Mouse (Mus musculus) forebrain, embryonic 10.5 days (tissue): ENCODE results near the gene Nr3c2. TPM values are rescaled to one million over a fixed set of nuclear protein-coding genes. Genes with fewer than 3 reads are reported as not detected.

ENCODE experiments used
- DNase-seq: peaks from one replicate; pipeline ENCODE4 v3.0.0-alpha.2; 2017; ENCODE audit warnings: low spot score; ENCODE audit errors: extremely low spot score
- H3K27ac ChIP-seq: fragments of 300-500 bp; sonication (generic); 2 replicates; pipeline ENCODE4 v1.5.1; 2016; ENCODE audit warnings: mild to moderate bottlenecking
- H3K27me3 ChIP-seq: fragments of 300-500 bp; sonication (generic); 2 replicates; pipeline ENCODE4 v1.6.1; 2016; ENCODE audit warnings: mild to moderate bottlenecking; ENCODE audit not compliant: poor library complexity, severe bottlenecking
- H3K36me3 ChIP-seq: fragments of 300-500 bp; sonication (generic); replicated peaks from 2 replicates; pipeline ENCODE4 v1.6.1; 2016; ENCODE audit warnings: mild to moderate bottlenecking, moderate library complexity
- H3K4me1 ChIP-seq: fragments of 300-500 bp; sonication (generic); 2 replicates; pipeline ENCODE4 v1.6.1; 2016
- H3K4me3 ChIP-seq: fragments of 300-500 bp; sonication (generic); 2 replicates; pipeline ENCODE4 v1.5.1; 2016; ENCODE audit warnings: mild to moderate bottlenecking, moderate library complexity
- H3K9me3 ChIP-seq: fragments of 300-500 bp; sonication (generic); 2 replicates; pipeline ENCODE4 v1.6.1; 2016; ENCODE audit warnings: mild to moderate bottlenecking, moderate library complexity
- WGBS: fragments of 180-500 bp; shearing (Covaris S2); methylation state at CpG from one replicate; pipeline ENCODE4 v1.1.7; 2016; 5-methylcytosine and 5-hydroxymethylcytosine counted together
- polyA plus RNA-seq: library from polyadenylated mRNA; unstranded; fragments of >200 nt; fragmentation: Nextera tagmentation; extraction: Ambion mirVana; gene quantifications from 2 replicates; pipeline ENCODE4 v1.2.1, GENCODE M21; 2016

The Nr3c2 gene
- polyA plus RNA-seq, 1 experiment from 2014 or later = 0.45 TPM

DNA sequence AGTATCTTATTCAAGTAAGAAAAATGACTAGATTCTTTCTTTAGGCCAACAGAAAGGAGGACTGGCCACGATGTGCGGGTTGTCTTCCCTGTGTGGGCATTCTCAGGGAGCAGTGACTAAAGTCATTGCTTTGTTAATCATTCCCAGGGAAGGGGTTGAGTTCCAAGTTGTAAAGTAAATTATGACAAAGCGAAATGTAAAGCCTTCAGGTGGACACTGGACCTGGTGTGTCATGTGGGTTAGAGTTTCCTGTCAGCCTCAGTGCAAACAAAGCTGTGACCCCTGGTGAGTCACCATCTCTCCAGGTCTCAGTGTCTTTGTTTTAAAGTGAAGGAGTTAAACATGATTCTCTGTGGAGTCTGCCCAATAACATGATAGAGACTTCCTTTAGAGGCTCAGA is 13.4 kb downstream of the Nr3c2 start:
- DNase-seq = no peak
- Histone ChIP-seq H3K4me3 (no peak overlapping the region), H3K27me3 (no peaks in the 10 kb centered on the region), H3K36me3 (no peaks in the 10 kb centered on the region), H3K9me3 (no peaks in the 10 kb centered on the region), H3K27ac (no peak overlapping the region), H3K4me1 (no peaks in the 10 kb centered on the region)
- 88% methylated on average over 3 of the region's 3 CpGs for WGBS

DNA sequence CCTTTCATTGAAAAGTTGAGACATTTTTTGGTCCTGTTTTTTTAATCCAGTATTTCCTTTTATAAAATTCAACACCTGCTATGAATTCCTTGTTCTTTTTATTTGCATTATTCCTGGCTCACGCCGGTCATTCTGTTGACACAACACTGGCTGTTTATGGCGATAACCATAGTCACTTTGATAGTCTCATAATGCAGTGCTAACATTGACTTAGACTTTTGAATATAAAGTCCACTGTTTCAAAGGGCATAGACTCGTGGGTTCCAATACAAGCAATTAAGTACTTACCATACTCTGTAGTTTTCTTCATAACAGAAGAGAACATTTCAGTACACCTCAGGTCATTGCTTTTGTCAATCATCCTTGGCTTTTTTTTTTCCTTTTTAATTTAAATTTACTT is 14.0 kb downstream of the Nr3c2 start:
- no peak for DNase-seq
- Histone ChIP-seq H3K4me1 (no peaks in the 10 kb centered on the region), H3K27ac (no peak overlapping the region), H3K27me3 (no peaks in the 10 kb centered on the region), H3K9me3 (no peaks in the 10 kb centered on the region), H3K36me3 (no peaks in the 10 kb centered on the region), H3K4me3 (no peak overlapping the region)
- 91% methylated on average over 4 of the region's 4 CpGs for WGBS

DNA sequence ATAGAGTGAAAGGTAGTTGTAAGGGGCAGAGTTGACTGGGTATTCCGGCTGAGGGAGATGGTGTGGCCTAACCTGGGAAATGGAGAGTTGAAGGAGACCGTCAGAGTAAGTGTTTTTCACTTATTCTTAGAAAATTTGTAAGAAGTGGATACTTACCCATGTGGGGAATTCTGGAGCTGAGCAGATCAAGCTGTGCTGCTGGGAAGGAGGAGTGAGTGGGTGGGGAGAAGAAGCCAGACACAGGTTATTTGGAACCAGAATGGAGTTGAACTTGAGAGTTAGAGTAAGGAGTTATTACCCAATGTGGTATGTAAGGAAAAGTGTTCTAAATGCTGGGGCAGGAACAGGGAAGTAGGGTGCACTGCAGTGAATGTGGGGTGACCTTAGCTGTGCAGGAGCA is 16.0 kb downstream of the Nr3c2 start:
- H3K27ac ChIP-seq = no peak overlapping the region
- no peak overlapping the region for H3K4me3 ChIP-seq
- H3K36me3 ChIP-seq = no peaks in the 10 kb centered on the region
- no peaks in the 10 kb centered on the region for H3K4me1 ChIP-seq
- H3K9me3 ChIP-seq = no peaks in the 10 kb centered on the region
- DNase-seq = no peak
- 93% methylated on average over 2 of the region's 2 CpGs for WGBS
- H3K27me3 ChIP-seq = no peaks in the 10 kb centered on the region

DNA sequence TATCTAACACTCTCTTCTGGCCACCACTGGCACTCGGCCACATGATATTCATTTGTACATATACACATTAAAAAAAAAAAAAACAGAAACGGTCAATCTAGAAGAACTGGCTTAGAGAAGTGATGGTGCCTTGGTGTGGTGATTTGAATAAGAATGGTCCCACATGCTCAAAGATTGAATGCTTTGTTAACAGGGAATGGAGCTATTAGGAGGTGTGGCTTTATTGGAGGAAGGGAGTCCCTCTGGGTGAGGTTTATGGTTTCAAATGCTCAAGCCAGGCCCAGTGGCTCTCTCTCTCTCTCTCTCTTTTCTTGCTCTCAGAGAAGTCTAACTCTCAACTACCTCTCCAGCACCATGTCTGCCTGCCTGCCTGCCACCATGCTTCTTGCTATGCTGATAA is 20.3 kb downstream of the Nr3c2 start:
- Histone ChIP-seq H3K27ac (no peak overlapping the region), H3K36me3 (no peaks in the 10 kb centered on the region), H3K4me1 (no peaks in the 10 kb centered on the region), H3K27me3 (no peaks in the 10 kb centered on the region), H3K4me3 (no peak overlapping the region), H3K9me3 (no peaks in the 10 kb centered on the region)
- WGBS = 93% methylated on average over 2 of the region's 2 CpGs
- DNase-seq = no peak

DNA sequence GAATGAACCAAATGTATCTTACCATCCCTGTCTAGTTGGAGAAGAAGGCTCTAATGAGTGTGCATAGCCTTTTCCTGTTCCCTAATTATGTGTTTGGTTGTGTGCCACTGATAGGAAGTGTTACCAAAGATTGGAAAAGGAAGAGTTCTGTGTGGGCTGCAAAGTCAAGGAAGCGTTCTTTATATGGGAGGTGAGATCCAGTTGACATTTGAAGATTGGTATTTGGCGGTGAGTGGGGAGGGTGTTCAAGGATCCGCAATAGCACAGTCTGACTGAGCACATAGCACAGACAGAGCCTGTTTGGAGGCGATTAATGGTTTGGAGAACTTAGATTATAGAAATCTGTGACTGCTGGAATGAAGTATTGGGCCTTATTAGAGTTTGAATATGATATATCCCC is 24.9 kb downstream of the Nr3c2 start:
- no peak overlapping the region for H3K27ac ChIP-seq
- no peaks in the 10 kb centered on the region for H3K9me3 ChIP-seq
- H3K4me1 ChIP-seq = no peaks in the 10 kb centered on the region
- 88% methylated on average over 4 of the region's 4 CpGs for WGBS
- H3K36me3 ChIP-seq = no peaks in the 10 kb centered on the region
- DNase-seq = no peak
- H3K4me3 ChIP-seq = no peak overlapping the region
- H3K27me3 ChIP-seq = no peaks in the 10 kb centered on the region

DNA sequence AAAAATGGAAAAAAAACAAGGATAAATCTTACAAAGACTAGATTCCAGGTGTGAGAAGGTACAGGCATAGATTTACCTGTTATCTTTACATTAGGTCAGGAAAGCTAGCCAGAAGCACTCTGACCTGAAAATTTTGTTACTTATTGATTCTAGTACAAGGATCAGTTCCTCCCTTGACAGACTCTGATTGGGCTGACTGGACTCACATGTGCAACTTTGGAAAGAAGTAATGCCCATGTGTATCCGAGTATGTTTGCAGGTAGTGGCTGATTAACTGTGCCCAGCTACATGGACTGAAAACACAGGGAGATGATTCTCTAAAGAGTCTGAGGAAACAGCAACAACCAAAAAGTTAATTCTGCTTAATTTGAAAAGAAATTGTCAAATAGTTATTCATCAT is 29.1 kb downstream of the Nr3c2 start:
- H3K4me1 ChIP-seq = no peaks in the 10 kb centered on the region
- no peaks in the 10 kb centered on the region for H3K36me3 ChIP-seq
- 74% methylated on average over 1 of the region's 1 CpGs for WGBS
- H3K27ac ChIP-seq = no peak overlapping the region
- no peak for DNase-seq
- no peaks in the 10 kb centered on the region for H3K9me3 ChIP-seq
- no peak overlapping the region for H3K4me3 ChIP-seq
- no peaks in the 10 kb centered on the region for H3K27me3 ChIP-seq

DNA sequence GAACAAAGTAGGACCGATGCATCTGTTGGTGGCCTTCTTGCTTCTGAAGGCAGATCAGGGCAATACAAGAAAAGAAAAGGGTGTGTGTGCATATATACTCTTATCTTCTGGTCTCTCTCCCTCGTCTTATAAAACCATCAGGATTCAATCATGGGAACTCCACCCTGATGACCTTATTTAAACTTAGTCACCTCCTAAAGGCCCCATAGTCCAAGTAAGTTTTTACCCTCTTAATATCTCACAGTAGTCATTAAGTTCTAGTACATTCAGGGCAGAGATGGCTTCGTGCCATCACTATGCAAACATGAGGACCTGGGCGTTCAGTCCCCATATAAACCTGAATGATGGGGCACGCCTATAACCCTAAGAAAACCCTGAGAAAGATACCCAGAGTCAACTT is 29.6 kb downstream of the Nr3c2 start:
- DNase-seq = no peak
- Histone ChIP-seq H3K27me3 (no peaks in the 10 kb centered on the region), H3K27ac (no peak overlapping the region), H3K4me3 (no peak overlapping the region), H3K4me1 (no peaks in the 10 kb centered on the region), H3K36me3 (no peaks in the 10 kb centered on the region), H3K9me3 (no peaks in the 10 kb centered on the region)
- WGBS = 88% methylated on average over 5 of the region's 5 CpGs

DNA sequence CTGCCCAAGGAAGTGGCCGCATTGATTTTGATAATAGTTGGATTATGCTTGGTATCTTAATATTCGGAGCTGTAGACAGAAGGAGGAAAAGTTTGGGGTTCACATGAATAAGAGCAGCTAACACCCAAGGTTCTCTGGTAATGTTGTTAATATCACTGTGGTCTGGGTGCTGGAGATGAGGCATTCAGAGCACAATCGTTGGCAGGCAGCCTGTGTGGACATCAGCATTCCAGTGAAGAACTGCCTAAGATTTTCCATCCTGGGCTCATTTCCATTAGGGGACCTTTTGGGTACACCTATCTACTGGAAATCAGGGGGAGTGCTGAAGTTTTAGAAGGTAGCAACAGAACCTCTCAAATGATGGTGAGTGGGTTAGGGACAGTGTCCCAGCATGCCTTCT is 65.8 kb downstream of the Nr3c2 start:
- DNase-seq = no peak
- Histone ChIP-seq H3K9me3 (no peaks in the 10 kb centered on the region), H3K4me3 (no peak overlapping the region), H3K27ac (no peak overlapping the region), H3K27me3 (no peaks in the 10 kb centered on the region), H3K36me3 (no peaks in the 10 kb centered on the region), H3K4me1 (no peaks in the 10 kb centered on the region)
- 89% methylated on average over 3 of the region's 3 CpGs for WGBS

DNA sequence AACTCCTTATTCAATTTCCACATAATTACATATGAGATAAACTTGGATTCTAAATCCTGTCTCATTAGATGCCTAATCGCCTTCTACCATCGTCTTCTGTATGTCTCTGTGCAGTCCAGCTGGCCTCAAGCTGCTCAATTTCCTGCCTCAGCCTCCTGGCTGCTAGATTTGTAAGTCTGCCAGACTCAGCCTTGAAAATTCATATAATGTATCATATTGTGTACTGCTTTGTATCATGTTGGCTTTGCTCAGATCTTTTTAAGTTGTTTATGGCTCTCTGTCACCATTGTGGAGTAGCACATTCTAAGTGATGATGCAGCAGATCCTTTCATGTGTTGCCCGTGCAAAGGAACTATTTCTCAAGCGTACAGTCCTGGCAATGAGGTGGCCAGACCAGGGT is 71.9 kb downstream of the Nr3c2 start:
- no peaks in the 10 kb centered on the region for H3K9me3 ChIP-seq
- no peak overlapping the region for H3K4me3 ChIP-seq
- no peaks in the 10 kb centered on the region for H3K4me1 ChIP-seq
- H3K27me3 ChIP-seq = no peaks in the 10 kb centered on the region
- no peaks in the 10 kb centered on the region for H3K36me3 ChIP-seq
- 89% methylated on average over 4 of the region's 4 CpGs for WGBS
- H3K27ac ChIP-seq = no peak overlapping the region
- no peak for DNase-seq

DNA sequence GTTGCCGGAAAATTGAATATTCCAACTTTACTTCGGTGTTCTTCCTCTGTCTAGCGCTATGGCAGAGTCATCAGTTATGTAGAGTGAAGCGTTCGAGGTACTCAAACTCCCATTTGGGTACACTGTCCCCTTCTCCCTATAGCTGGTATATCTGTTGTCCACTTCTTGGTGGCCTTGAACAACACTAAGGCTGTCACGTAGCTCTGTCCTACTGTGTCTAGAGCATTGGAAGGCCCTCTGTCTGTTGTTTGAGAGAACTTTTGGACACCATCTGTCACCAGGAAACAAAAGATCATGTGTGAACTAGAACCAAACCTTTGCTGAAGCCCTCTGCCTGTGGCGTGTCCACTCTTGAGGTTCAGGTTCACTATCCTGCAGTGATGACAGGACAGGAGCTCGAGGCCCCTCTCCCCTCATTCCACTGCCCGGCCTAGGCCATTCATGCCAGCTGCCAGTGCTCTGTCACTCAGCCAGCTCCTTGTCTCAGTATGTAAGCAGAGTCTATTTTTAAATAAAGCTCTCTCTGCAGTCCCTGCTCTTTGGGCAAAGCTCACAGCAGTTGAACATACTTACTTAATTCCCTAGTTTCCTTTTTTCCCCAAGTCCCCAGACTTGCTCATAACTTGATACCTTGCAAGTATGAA is 72.6 kb downstream of the Nr3c2 start:
- Histone ChIP-seq H3K27me3 (no peaks in the 10 kb centered on the region), H3K36me3 (no peaks in the 10 kb centered on the region), H3K27ac (no peak overlapping the region), H3K4me1 (no peaks in the 10 kb centered on the region), H3K9me3 (no peaks in the 10 kb centered on the region), H3K4me3 (no peak overlapping the region)
- 90% methylated on average over 9 of the region's 9 CpGs for WGBS
- no peak for DNase-seq

DNA sequence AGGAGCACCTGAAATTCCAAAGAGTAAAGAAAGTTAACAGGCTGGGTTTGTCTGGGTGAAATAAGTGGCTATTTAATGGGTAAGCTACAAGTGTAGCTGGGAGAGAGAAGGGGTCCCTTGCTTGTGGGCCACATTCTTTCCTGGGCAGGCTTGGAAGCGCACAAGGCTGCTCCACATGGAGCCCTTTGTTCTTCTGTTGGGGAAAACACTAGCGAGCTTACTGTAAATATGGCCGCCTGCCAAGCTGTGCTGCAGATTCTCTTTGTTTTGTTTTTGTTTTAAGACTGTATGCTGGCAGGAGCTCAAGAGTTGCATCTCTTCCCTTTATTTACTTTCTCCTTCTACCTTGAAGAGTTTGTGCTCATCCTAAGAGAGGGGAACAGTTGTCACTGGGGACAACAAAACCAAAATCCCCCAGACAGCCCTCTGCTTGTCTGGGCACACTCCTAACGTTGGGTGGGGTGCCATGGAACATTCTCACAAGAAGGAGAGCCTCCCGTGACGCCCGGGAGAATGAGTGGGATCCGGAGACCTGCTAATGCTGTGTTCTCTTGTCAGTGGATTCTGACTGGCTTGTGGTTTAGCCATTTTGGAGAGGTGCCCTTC is 73.8 kb downstream of the Nr3c2 start:
- Histone ChIP-seq H3K27ac (no peak overlapping the region), H3K9me3 (no peaks in the 10 kb centered on the region), H3K27me3 (no peaks in the 10 kb centered on the region), H3K36me3 (no peaks in the 10 kb centered on the region), H3K4me1 (no peaks in the 10 kb centered on the region), H3K4me3 (no peak overlapping the region)
- 65% methylated on average over 8 of the region's 8 CpGs for WGBS
- no peak for DNase-seq

DNA sequence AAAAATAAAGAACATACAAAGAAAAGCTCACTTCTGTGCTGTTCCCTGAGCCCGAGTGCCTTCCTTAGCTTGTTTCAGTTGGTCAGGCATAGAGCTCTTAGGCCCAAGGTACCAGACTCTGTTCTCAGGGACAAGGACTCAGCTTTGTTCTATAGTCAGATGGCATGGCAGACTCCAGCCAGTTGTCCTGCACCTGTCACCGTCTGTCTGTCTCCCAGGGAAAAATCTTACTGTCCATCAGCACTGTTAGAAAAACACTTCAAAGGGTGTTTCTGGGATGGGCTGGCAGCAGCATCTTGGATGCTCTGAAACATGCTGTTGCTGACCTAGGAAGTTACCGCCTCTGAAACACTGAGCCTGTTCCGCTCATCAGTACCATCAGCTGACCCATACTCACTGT is 78.7 kb downstream of the Nr3c2 start:
- WGBS = 91% methylated on average over 4 of the region's 4 CpGs
- no peaks in the 10 kb centered on the region for H3K9me3 ChIP-seq
- H3K27ac ChIP-seq = no peak overlapping the region
- no peaks in the 10 kb centered on the region for H3K36me3 ChIP-seq
- H3K27me3 ChIP-seq = no peaks in the 10 kb centered on the region
- H3K4me1 ChIP-seq = no peaks in the 10 kb centered on the region
- no peak for DNase-seq
- H3K4me3 ChIP-seq = no peak overlapping the region

DNA sequence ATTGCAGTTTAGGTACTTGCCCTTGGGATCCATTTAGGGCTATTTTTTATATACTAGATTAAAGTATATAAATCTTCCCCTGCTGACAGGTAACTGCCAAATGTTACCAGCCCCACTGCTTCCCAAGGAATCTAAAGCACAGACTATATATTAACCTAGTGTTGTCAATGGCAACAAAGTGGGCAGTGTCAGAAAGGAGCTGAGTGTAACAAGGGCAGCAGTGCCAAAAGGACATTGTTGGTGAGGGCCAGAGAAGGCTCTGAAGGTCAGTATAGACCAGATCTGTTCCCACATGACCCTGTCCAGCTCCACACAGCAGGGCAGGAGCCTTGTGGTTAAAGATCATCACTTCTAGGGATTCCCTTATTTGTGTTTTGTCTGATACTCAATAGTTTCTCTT is 84.8 kb downstream of the Nr3c2 start:
- H3K36me3 ChIP-seq = no peaks in the 10 kb centered on the region
- H3K27ac ChIP-seq = no peak overlapping the region
- no peaks in the 10 kb centered on the region for H3K9me3 ChIP-seq
- H3K4me3 ChIP-seq = no peak overlapping the region
- H3K4me1 ChIP-seq = no peaks in the 10 kb centered on the region
- H3K27me3 ChIP-seq = no peaks in the 10 kb centered on the region
- no peak for DNase-seq

DNA sequence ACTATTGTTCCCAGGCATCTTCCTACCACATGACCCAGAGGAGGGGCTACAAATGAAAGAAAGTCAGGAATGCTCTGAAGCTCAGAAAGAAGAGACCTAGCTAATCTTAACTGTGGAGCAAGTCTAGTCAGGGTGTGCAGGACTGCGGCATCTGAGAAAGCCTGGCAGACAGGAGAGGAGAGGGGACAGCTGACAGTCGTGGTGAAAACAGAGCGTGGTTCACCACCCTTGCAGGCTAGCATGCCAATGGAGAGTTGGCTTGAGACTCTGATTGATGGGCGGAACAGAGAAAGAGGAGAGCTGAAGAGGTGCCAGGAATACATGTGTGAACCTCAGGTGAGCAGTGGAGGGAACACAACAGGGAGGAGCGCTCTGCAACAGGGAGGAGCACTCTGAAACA is 85.6 kb downstream of the Nr3c2 start:
- no peak for DNase-seq
- WGBS = 87% methylated on average over 5 of the region's 5 CpGs
- no peak overlapping the region for H3K27ac ChIP-seq
- no peaks in the 10 kb centered on the region for H3K36me3 ChIP-seq
- H3K4me1 ChIP-seq = no peaks in the 10 kb centered on the region
- H3K9me3 ChIP-seq = no peaks in the 10 kb centered on the region
- H3K27me3 ChIP-seq = no peaks in the 10 kb centered on the region
- no peak overlapping the region for H3K4me3 ChIP-seq
